Mouse (Mus musculus) thymus, adult 2 months (tissue): ENCODE results near the gene Dxo. TPM values are rescaled to one million over a fixed set of nuclear protein-coding genes. Genes with fewer than 3 reads are reported as not detected.
A peak's percentile ranks its signal among the peaks of the same experiment; 100 is the strongest.

Experiments
- DNase-seq: peaks from one replicate; pipeline ENCODE4 v3.0.0; 2021
- H3K27ac ChIP-seq: fragments of 200-500 bp; 2 replicates; pipeline ENCODE4 v1.5.1; 2012; ENCODE audit warnings: low read length, control low read depth; ENCODE audit not compliant: control insufficient read depth, insufficient read depth
- H3K27me3 ChIP-seq: fragments of 200-500 bp; 2 replicates; pipeline ENCODE4 v1.6.1; 2012; ENCODE audit warnings: mild to moderate bottlenecking, low read length, moderate library complexity, mixed read lengths; ENCODE audit not compliant: control insufficient read depth, insufficient read depth
- H3K36me3 ChIP-seq: fragments of 200-500 bp; 2 replicates; pipeline ENCODE4 v1.6.1; 2012; ENCODE audit warnings: mild to moderate bottlenecking, low read length, moderate library complexity; ENCODE audit not compliant: control insufficient read depth, insufficient read depth
- H3K4me1 ChIP-seq: fragments of 200-500 bp; replicated peaks from 2 replicates; pipeline ENCODE4 v1.6.1; 2012; ENCODE audit warnings: low read length; ENCODE audit not compliant: control insufficient read depth, insufficient read depth
- H3K4me3 ChIP-seq: fragments of 200-500 bp; 2 replicates; pipeline ENCODE4 v1.5.1; 2012; ENCODE audit warnings: mild to moderate bottlenecking, low read length, control low read depth, moderate library complexity; ENCODE audit not compliant: control insufficient read depth, insufficient read depth
- CTCF ChIP-seq: fragments of 200-500 bp; IDR thresholded peaks from 2 replicates; pipeline ENCODE4 v1.5.1; 2012; ENCODE audit warnings: mild to moderate bottlenecking, control low read depth, low read length, moderate library complexity, borderline replicate concordance; ENCODE audit not compliant: control insufficient read depth, poor library complexity, insufficient read depth; ENCODE audit errors: extremely low read depth
- POLR2A ChIP-seq: fragments of 200-500 bp; IDR thresholded peaks from 2 replicates; pipeline ENCODE4 v1.6.1; 2012; ENCODE audit warnings: mild to moderate bottlenecking, low read length, control low read depth, moderate library complexity; ENCODE audit not compliant: control insufficient read depth, poor library complexity, insufficient read depth; ENCODE audit errors: extremely low read depth
- WGBS: fragments of 180-500 bp; shearing (Covaris S2); methylation state at CpG from one replicate; pipeline ENCODE4 v1.1.7; 2018; 5-methylcytosine and 5-hydroxymethylcytosine counted together
- polyA plus RNA-seq: library from polyadenylated mRNA; depleted of rRNA; stranded (reverse); fragments of >200 nt; gene quantifications from 2 replicates; pipeline ENCODE4 v1.2.3, GENCODE M21; 2012

The Dxo gene
- polyA plus RNA-seq, 1 experiment, result 115 TPM

- no peak for DNase-seq
- no peak for TF ChIP-seq POLR2A
- TF ChIP-seq CTCF, result no peak
- H3K36me3 ChIP-seq, result peaks cover 20% of the 10 kb centered on the region
- WGBS, result 98% methylated on average over 7 of the region's 7 CpGs
- H3K27ac ChIP-seq, result no peak overlapping the region
- H3K4me1 ChIP-seq, result peaks cover 11% of the 10 kb centered on the region
- H3K4me3 ChIP-seq, result no peak overlapping the region
- no peaks in the 10 kb centered on the region for H3K27me3 ChIP-seq
Observed at GRCm38 (mm10) chr17:34847615-34848014, 10.8 kb downstream of the Dxo start.

GRCm38 (mm10) chr17:34849722-34850516, 13.1 kb downstream of the Dxo start, which contains the start of the genes Skiv2l and Nelfe:
Gene Skiv2l (minus strand): TSS chr17:34850210.
Gene Nelfe (plus strand): TSS chr17:34850391.
- Histone ChIP-seq H3K27me3 (no peaks in the 10 kb centered on the region), H3K36me3 (peaks cover 2% of the 10 kb centered on the region), H3K4me1 (peaks cover 11% of the 10 kb centered on the region), H3K4me3 (peak within 1 kb of the TSS; percentile 60), H3K27ac (no peak within 1 kb of the TSS)
- TF ChIP-seq CTCF (peak; percentile 69; the same call in 1 of the 2 replicates), POLR2A (0 out of 2 replicates have a peak, but pooled peaks have one; percentile 52)
- WGBS, result 2% methylated on average over 65 of the region's 65 CpGs
- DNase-seq, result peak; percentile 98

GRCm38 (mm10) chr17:34850517-34851125, 13.8 kb downstream of the Dxo start:
- Histone ChIP-seq H3K4me3 (peak overlapping the region; percentile 60), H3K36me3 (no peaks in the 10 kb centered on the region; the same call in none of the 2 replicates), H3K27me3 (no peaks in the 10 kb centered on the region), H3K27ac (no peak overlapping the region), H3K4me1 (peaks cover 11% of the 10 kb centered on the region)
- peak; percentile 12 for DNase-seq
- TF ChIP-seq POLR2A, result 0 out of 2 replicates have a peak, but pooled peaks have one; percentile 2
- TF ChIP-seq CTCF, result peak; percentile 26; the same call in 1 of the 2 replicates
- 2% methylated on average over 25 of the region's 25 CpGs for WGBS

GRCm38 (mm10) chr17:34853511-34853910, 16.7 kb downstream of the Dxo start:
- Histone ChIP-seq H3K27ac (no peak overlapping the region), H3K4me3 (no peak overlapping the region), H3K4me1 (peaks cover 11% of the 10 kb centered on the region), H3K36me3 (no peaks in the 10 kb centered on the region; the same call in 1 of the 2 replicates), H3K27me3 (no peaks in the 10 kb centered on the region)
- TF ChIP-seq POLR2A (no peak), CTCF (no peak)
- DNase-seq, result no peak
- 93% methylated on average over 8 of the region's 8 CpGs for WGBS

GRCm38 (mm10) chr17:34854761-34855160, 17.9 kb downstream of the Dxo start:
- TF ChIP-seq POLR2A (no peak), CTCF (no peak)

GRCm38 (mm10) chr17:34855825-34856224, 19.0 kb downstream of the Dxo start:
- Histone ChIP-seq H3K36me3 (no peaks in the 10 kb centered on the region; the same call in 1 of the 2 replicates), H3K27ac (no peak overlapping the region)
- WGBS, result 56% methylated on average over 3 of the region's 3 CpGs

More at GRCm38 (mm10) chr17:34854761-34855160, 17.9 kb downstream of the Dxo start:
- H3K36me3 ChIP-seq, result no peaks in the 10 kb centered on the region; the same call in 1 of the 2 replicates
- H3K4me1 ChIP-seq, result peaks cover 7% of the 10 kb centered on the region
- WGBS, result 96% methylated on average over 3 of the region's 3 CpGs
- no peak for DNase-seq
- H3K27ac ChIP-seq, result no peak overlapping the region
- H3K4me3 ChIP-seq, result no peak overlapping the region
- no peaks in the 10 kb centered on the region for H3K27me3 ChIP-seq

More at GRCm38 (mm10) chr17:34855825-34856224, 19.0 kb downstream of the Dxo start:
- no peaks in the 10 kb centered on the region for H3K27me3 ChIP-seq
- peaks cover 3% of the 10 kb centered on the region for H3K4me1 ChIP-seq
- no peak overlapping the region for H3K4me3 ChIP-seq
- no peak for TF ChIP-seq POLR2A
- peak; percentile 90 for TF ChIP-seq CTCF
- peak; percentile 36 for DNase-seq
